Comparison of ENCODE assay signal across 7 mouse cellular contexts in the genomic region with DNA sequence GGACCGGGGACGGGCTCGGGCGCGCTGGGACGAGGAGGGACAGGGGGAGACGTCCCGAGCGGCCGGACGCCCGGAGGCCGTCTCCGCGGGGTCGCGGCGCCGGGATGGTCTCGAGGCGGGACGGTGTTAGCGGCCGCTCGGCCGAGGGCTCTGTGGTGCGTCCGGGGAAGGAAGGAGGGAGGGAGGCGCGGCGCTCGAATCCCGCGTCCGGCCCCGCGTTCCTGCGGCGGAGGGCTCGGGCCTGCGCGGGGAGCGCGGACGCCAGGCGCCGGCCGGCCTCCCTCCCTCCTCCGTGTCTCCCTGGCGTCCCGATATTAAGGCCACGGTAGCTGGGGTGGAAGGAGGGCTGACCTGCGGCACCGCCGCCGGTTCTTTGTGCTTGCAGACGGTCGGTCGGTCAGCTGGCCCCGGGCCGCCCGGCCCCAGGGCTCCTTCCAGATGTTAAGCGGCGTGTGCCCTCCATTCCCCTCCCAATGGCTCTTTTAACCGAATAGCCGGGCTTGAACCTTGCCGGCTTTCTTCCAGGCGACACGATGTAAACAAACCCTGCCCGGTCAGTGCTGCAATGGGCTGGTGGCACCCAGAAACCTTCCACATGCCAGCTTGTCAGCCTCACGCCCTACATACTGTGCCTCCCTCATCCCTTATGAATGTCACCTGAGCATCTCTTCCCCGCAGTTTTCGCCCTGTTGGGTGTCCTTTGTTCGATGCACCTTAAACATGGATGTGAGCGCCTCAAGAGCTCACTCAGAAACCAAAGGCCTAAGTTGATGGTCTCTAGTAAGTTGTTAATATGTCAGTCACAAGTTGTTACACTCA. TPM values are rescaled to one million over a fixed set of nuclear protein-coding genes. Genes with fewer than 3 reads are reported as not detected.
DNase-seq lines count a peak whose midpoint lies in the region; ATAC-seq and TF ChIP-seq lines count a peak whose summit lies in the region.

No protein-coding gene starts in this region.

- no peaks in the 10 kb centered on the region for H3K36me3 ChIP-seq in embryonic facial prominence, embryonic 12.5 days
- H3K36me3 ChIP-seq in heart, embryonic 10.5 days, result no peaks in the 10 kb centered on the region
- no peaks in the 10 kb centered on the region for H3K36me3 ChIP-seq in kidney, postnatal 0 days (ENCODE audit: insufficient read depth, low read length)
- no peaks in the 10 kb centered on the region for H3K36me3 ChIP-seq in liver, postnatal 0 days (replicated peaks; ENCODE audit: insufficient read depth, low read length)
- H3K36me3 ChIP-seq in neural tube, embryonic 12.5 days, result no peaks in the 10 kb centered on the region

- H3K9me3 ChIP-seq in embryonic facial prominence, embryonic 12.5 days, result no peaks in the 10 kb centered on the region
- H3K9me3 ChIP-seq in heart, embryonic 10.5 days, result no peaks in the 10 kb centered on the region
- no peaks in the 10 kb centered on the region for H3K9me3 ChIP-seq in kidney, postnatal 0 days (replicated peaks; ENCODE audit: low read length)
- H3K9me3 ChIP-seq in liver, postnatal 0 days (ENCODE audit: low read length), result no peaks in the 10 kb centered on the region
- H3K9me3 ChIP-seq in neural tube, embryonic 12.5 days, result no peaks in the 10 kb centered on the region

- H3K4me3 ChIP-seq in embryonic facial prominence, embryonic 12.5 days, result peak overlapping the region; percentile 97
- H3K4me3 ChIP-seq in heart, embryonic 10.5 days, result peak overlapping the region; percentile 99
- H3K4me3 ChIP-seq in kidney, postnatal 0 days (replicated peaks; ENCODE audit: low read depth, low read length), result peak overlapping the region; percentile 96
- H3K4me3 ChIP-seq in liver, postnatal 0 days (ENCODE audit: low read depth, low read length), result peak overlapping the region; percentile 89
- H3K4me3 ChIP-seq in neural tube, embryonic 12.5 days, result peak overlapping the region; percentile 97

- H3K4me2 ChIP-seq in embryonic facial prominence, embryonic 12.5 days (replicated peaks), result peak overlapping the region; percentile 66
- peak overlapping the region; percentile 67 for H3K4me2 ChIP-seq in kidney, postnatal 0 days (ENCODE audit: low read length)
- peak overlapping the region; percentile 71 for H3K4me2 ChIP-seq in liver, postnatal 0 days (ENCODE audit: low read depth, low read length)
- peak overlapping the region; percentile 63 for H3K4me2 ChIP-seq in neural tube, embryonic 12.5 days (replicated peaks)

- H3K27me3 ChIP-seq in embryonic facial prominence, embryonic 12.5 days, result no peaks in the 10 kb centered on the region
- no peaks in the 10 kb centered on the region for H3K27me3 ChIP-seq in heart, embryonic 10.5 days (ENCODE audit: insufficient read depth, poor library complexity, severe bottlenecking)
- H3K27me3 ChIP-seq in kidney, postnatal 0 days (ENCODE audit: insufficient read depth, low read length), result no peaks in the 10 kb centered on the region
- H3K27me3 ChIP-seq in liver, postnatal 0 days (ENCODE audit: insufficient read depth, low read length), result no peaks in the 10 kb centered on the region
- H3K27me3 ChIP-seq in neural tube, embryonic 12.5 days (replicated peaks), result no peaks in the 10 kb centered on the region

- H3K4me1 ChIP-seq in embryonic facial prominence, embryonic 12.5 days, result 0 out of 2 replicates have a peak, but pooled peaks cover 3% of the 10 kb centered on the region
- H3K4me1 ChIP-seq in heart, embryonic 10.5 days, result peaks cover 1% of the 10 kb centered on the region; the same call in 1 of the 2 replicates
- no peaks in the 10 kb centered on the region for H3K4me1 ChIP-seq in kidney, postnatal 0 days (replicated peaks; ENCODE audit: insufficient read depth, low read length)
- H3K4me1 ChIP-seq in liver, postnatal 0 days (ENCODE audit: insufficient read depth), result peaks cover 14% of the 10 kb centered on the region
- H3K4me1 ChIP-seq in neural tube, embryonic 12.5 days, result no peaks in the 10 kb centered on the region

- ATAC-seq in CD4-positive, CD25-positive, alpha-beta regulatory T cell, adult 4 months, result peak; percentile 50
- peak; percentile 80 for ATAC-seq in embryonic facial prominence, embryonic 12.5 days (ENCODE audit: insufficient number of reproducible peaks, insufficient read depth, low FRiP score, low TSS enrichment)
- peak; percentile 81 for ATAC-seq in kidney, postnatal 0 days (replicated peaks; ENCODE audit: low FRiP score, low read depth)
- peak; percentile 68 for ATAC-seq in liver, postnatal 0 days
- peak; percentile 84 for ATAC-seq in neural tube, embryonic 12.5 days (ENCODE audit: low FRiP score, low read depth)

- under 1% methylated on average over 65 of the region's 75 CpGs for WGBS in embryonic facial prominence, embryonic 12.5 days
- WGBS in heart, embryonic 10.5 days, result under 1% methylated on average over 75 of the region's 75 CpGs
- under 1% methylated on average over 66 of the region's 75 CpGs for WGBS in kidney, postnatal 0 days
- under 1% methylated on average over 50 of the region's 75 CpGs for WGBS in liver, postnatal 0 days (ENCODE audit: insufficient replicate concordance)
- WGBS in neural tube, embryonic 12.5 days, result under 1% methylated on average over 49 of the region's 75 CpGs

- DNase-seq in MN1 (ENCODE audit: low spot score), result peak; percentile 48
- DNase-seq in heart, embryonic 10.5 days (ENCODE audit: low spot score), result peak; percentile 79
- peak; percentile 65 for DNase-seq in kidney, postnatal 0 days (ENCODE audit: low spot score)
- peak; percentile 55 for DNase-seq in liver, postnatal 0 days

- TF ChIP-seq EP300 in liver, postnatal 0 days (IDR thresholded peaks at IDR 0.05; ENCODE audit: low read depth), result no peak

- TF ChIP-seq CTCF in kidney, postnatal 0 days (IDR thresholded peaks at IDR 0.05; ENCODE audit: low read depth), result no peak
- no peak for TF ChIP-seq CTCF in liver, postnatal 0 days (IDR thresholded peaks at IDR 0.05; ENCODE audit: low read depth)

- peak overlapping the region; percentile 96 for H3K27ac ChIP-seq in embryonic facial prominence, embryonic 12.5 days
- peak overlapping the region; percentile 98 for H3K27ac ChIP-seq in heart, embryonic 10.5 days
- H3K27ac ChIP-seq in kidney, postnatal 0 days, result peak overlapping the region; percentile 94
- peak overlapping the region; percentile 93 for H3K27ac ChIP-seq in liver, postnatal 0 days (ENCODE audit: low read depth)
- peak overlapping the region; percentile 82 for H3K27ac ChIP-seq in neural tube, embryonic 12.5 days

- H3K9ac ChIP-seq in embryonic facial prominence, embryonic 12.5 days, result peak overlapping the region; percentile 98
- peak overlapping the region; percentile 99 for H3K9ac ChIP-seq in kidney, postnatal 0 days (ENCODE audit: low read depth, low read length)
- H3K9ac ChIP-seq in liver, postnatal 0 days (replicated peaks), result peak overlapping the region; percentile 98
- peak overlapping the region; percentile 98 for H3K9ac ChIP-seq in neural tube, embryonic 12.5 days

RNA-seq across cellular contexts. Expression of a gene that starts 0.9 kb away (rescaled TPM):
- polyA plus RNA-seq in CD4-positive, CD25-positive, alpha-beta regulatory T cell, adult 4 months (2017; shearing (Covaris generic)), result 100 to 1,000 TPM in 1 of 2 experiments, 10 to 100 TPM in 1; 51.5 to 103 TPM
- 84.0 and 85.0 TPM in 2 replicates for polyA plus RNA-seq in embryonic facial prominence, embryonic 12.5 days (2016; fragmentation: Nextera tagmentation; extraction: Ambion mirVana)
- 39.4 and 47.6 TPM in 2 replicates for polyA plus RNA-seq in heart, embryonic 10.5 days (2016; fragmentation: Nextera tagmentation; extraction: Ambion mirVana)
- 178 and 188 TPM in 2 replicates for polyA plus RNA-seq in kidney, postnatal 0 days (2015; fragmentation: Nextera tagmentation; extraction: Ambion mirVana)
- 90.8 and 102 TPM in 2 replicates for polyA plus RNA-seq in liver, postnatal 0 days (2015; fragmentation: Nextera tagmentation; extraction: Ambion mirVana)
- polyA plus RNA-seq in neural tube, embryonic 12.5 days (2016; fragmentation: Nextera tagmentation; extraction: Ambion mirVana), result 84.1 and 87.4 TPM in 2 replicates

RNA-seq across cellular contexts. Expression of a gene that starts 47.5 kb away (rescaled TPM):
- not detected for polyA plus RNA-seq in CD4-positive, CD25-positive, alpha-beta regulatory T cell, adult 4 months (2017; shearing (Covaris generic))
- polyA plus RNA-seq in embryonic facial prominence, embryonic 12.5 days (2016; fragmentation: Nextera tagmentation; extraction: Ambion mirVana), result not detected in 2 replicates
- not detected in 2 replicates for polyA plus RNA-seq in heart, embryonic 10.5 days (2016; fragmentation: Nextera tagmentation; extraction: Ambion mirVana)
- polyA plus RNA-seq in kidney, postnatal 0 days (2015; fragmentation: Nextera tagmentation; extraction: Ambion mirVana), result not detected in 2 replicates
- polyA plus RNA-seq in liver, postnatal 0 days (2015; fragmentation: Nextera tagmentation; extraction: Ambion mirVana), result 0.04 TPM in 2 replicates
- polyA plus RNA-seq in neural tube, embryonic 12.5 days (2016; fragmentation: Nextera tagmentation; extraction: Ambion mirVana), result not detected in 2 replicates

Comparison
In these comparisons a context has a peak if more than half of its experiments do, and no peak if none do; other contexts are left out.
1. Peak in every context shown above with its lines: DNase-seq, ATAC-seq, H3K4me3 ChIP-seq and H3K27ac ChIP-seq.